Mouse (Mus musculus) c-Kit-positive CD71-positive TER-119-negative erythroid progenitor cells, embryonic 14.5 days (primary cell): ENCODE data around the gene Gm11397.
"Not testable (repeated sequence)": the region's sequence is repeated elsewhere in the genome, so short reads cannot be mapped to it uniquely, and the experiment has no call there.

ENCODE experiments used
- DNase-seq: peaks from one replicate; pipeline ENCODE4 v3.0.0-alpha.2; 2013; ENCODE audit warnings: low read depth

Gene Gm11397

GRCm38 (mm10) chr13:33395461-33395860 is at the start of gene Gm11397:
TSS of gene Gm11397 (plus strand) at chr13:33395761.
- DNase-seq, result not testable (repeated sequence)

- not testable (repeated sequence) for DNase-seq
These were observed 38.9 kb upstream of the Gm11397 start for GRCm38 (mm10) chr13:33356666-33357065.

- DNase-seq, result not testable (repeated sequence)
These were observed 37.2 kb downstream of the Gm11397 start for GRCm38 (mm10) chr13:33432714-33433113.
